Mouse (Mus musculus) liver, embryonic 15.5 days (tissue): ENCODE results near the gene Gm4881. TPM values are rescaled to one million over a fixed set of nuclear protein-coding genes. Genes with fewer than 3 reads are reported as not detected.
A peak's percentile ranks its signal among the peaks of the same experiment; 100 is the strongest.

Experiments used
- ATAC-seq: fragments of 200-750 bp; cut with Nextera tagmentation; 2 replicates; pipeline ENCODE4 v1.8.0; 2017; ENCODE audit warnings: moderate number of reproducible peaks, mild to moderate bottlenecking, moderate library complexity; ENCODE audit not compliant: insufficient read depth
- H3K27ac ChIP-seq: fragments of 300-500 bp; sonication (generic); replicated peaks from 2 replicates; pipeline ENCODE4 v1.5.1; 2015; ENCODE audit warnings: mild to moderate bottlenecking, inconsistent platforms
- H3K27me3 ChIP-seq: fragments of 300-500 bp; sonication (generic); 2 replicates; pipeline ENCODE4 v1.6.1; 2015; ENCODE audit warnings: mild to moderate bottlenecking, inconsistent platforms
- H3K36me3 ChIP-seq: fragments of 300-500 bp; sonication (generic); replicated peaks from 2 replicates; pipeline ENCODE4 v1.6.1; 2015; ENCODE audit warnings: moderate library complexity, mild to moderate bottlenecking, inconsistent platforms
- H3K4me1 ChIP-seq: fragments of 300-500 bp; sonication (generic); replicated peaks from 2 replicates; pipeline ENCODE4 v1.6.1; 2015; ENCODE audit warnings: inconsistent platforms
- H3K4me2 ChIP-seq: fragments of 300-500 bp; sonication (generic); 2 replicates; pipeline ENCODE4 v1.6.1; 2015; ENCODE audit warnings: moderate library complexity, mild to moderate bottlenecking, inconsistent platforms
- H3K4me3 ChIP-seq: fragments of 300-500 bp; sonication (generic); replicated peaks from 2 replicates; pipeline ENCODE4 v1.5.1; 2015; ENCODE audit warnings: mild to moderate bottlenecking, inconsistent platforms
- H3K9ac ChIP-seq: fragments of 300-500 bp; sonication (generic); 2 replicates; pipeline ENCODE4 v1.6.1; 2015; ENCODE audit warnings: moderate library complexity, mild to moderate bottlenecking, inconsistent platforms
- H3K9me3 ChIP-seq: fragments of 300-500 bp; sonication (generic); replicated peaks from 2 replicates; pipeline ENCODE4 v1.6.1; 2016; ENCODE audit warnings: inconsistent platforms
- WGBS: fragments of 180-500 bp; shearing (Covaris S2); methylation state at CpG from one replicate; pipeline ENCODE4 v1.1.7; 2015; ENCODE audit warnings: mixed read lengths; ENCODE audit not compliant: insufficient replicate concordance; 5-methylcytosine and 5-hydroxymethylcytosine counted together
- polyA plus RNA-seq: library from polyadenylated mRNA; unstranded; fragments of >200 nt; fragmentation: Nextera tagmentation; extraction: Ambion mirVana; gene quantifications from 2 replicates; pipeline ENCODE4 v1.2.1, GENCODE M21; 2015

Gene Gm4881
- not detected in 2 replicates for polyA plus RNA-seq

- peak within 1 kb of the TSS; percentile 18; the same call in 1 of the 2 replicates for H3K4me3 ChIP-seq
- no peak within 1 kb of the TSS for H3K27ac ChIP-seq
- ATAC-seq, result no peak
- H3K4me2 ChIP-seq, result peak within 1 kb of the TSS; percentile 39; the same call in 1 of the 2 replicates
- no peaks in the 10 kb centered on the region for H3K9me3 ChIP-seq
- no peak within 1 kb of the TSS for H3K9ac ChIP-seq
- H3K36me3 ChIP-seq, result no peaks in the 10 kb centered on the region
- H3K27me3 ChIP-seq, result peaks cover 99% of the 10 kb centered on the region
- 1% methylated on average over 72 of the region's 72 CpGs for WGBS
- H3K4me1 ChIP-seq, result peaks cover 8% of the 10 kb centered on the region
Observed at GRCm38 (mm10) chr7:24944257-24944950, at the start of gene Gm4881. TSS of gene Gm4881 (minus strand) at chr7:24944494.

DNA sequence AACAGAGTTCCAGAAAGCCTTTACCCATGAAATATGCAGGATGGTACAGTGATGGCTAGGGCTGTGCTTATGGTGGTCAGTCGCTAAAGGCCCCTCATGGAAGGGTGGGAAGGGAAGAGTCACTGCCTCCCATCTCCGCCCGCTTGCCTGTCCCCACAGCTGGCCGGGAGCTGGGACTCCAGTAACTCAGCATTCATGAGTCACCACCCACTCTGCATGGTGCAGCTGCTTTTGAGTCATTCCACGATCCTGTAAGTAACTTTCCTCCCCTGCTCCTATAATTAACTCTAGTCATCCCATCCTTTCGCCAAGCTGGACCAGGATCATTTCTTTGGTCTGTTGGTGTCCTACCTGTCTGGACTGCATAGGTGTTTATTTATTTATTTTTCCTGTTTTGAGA, 48.8 kb upstream of the Gm4881 start:
- Histone ChIP-seq H3K9ac (no peak overlapping the region), H3K4me2 (no peak overlapping the region), H3K4me1 (no peaks in the 10 kb centered on the region), H3K9me3 (no peaks in the 10 kb centered on the region), H3K27me3 (no peaks in the 10 kb centered on the region), H3K27ac (no peak overlapping the region), H3K36me3 (no peaks in the 10 kb centered on the region), H3K4me3 (no peak overlapping the region)
- no peak for ATAC-seq
- WGBS, result 56% methylated on average over 6 of the region's 6 CpGs

GRCm38 (mm10) chr7:24990478-24990877, 46.2 kb upstream of the Gm4881 start:
- Histone ChIP-seq H3K9ac (no peak overlapping the region), H3K27ac (no peak overlapping the region), H3K27me3 (no peaks in the 10 kb centered on the region), H3K36me3 (no peaks in the 10 kb centered on the region), H3K4me2 (no peak overlapping the region), H3K4me3 (no peak overlapping the region), H3K9me3 (no peaks in the 10 kb centered on the region), H3K4me1 (no peaks in the 10 kb centered on the region)
- no peak for ATAC-seq
- WGBS, result 62% methylated on average over 8 of the region's 8 CpGs

- ATAC-seq, result no peak
- no peak overlapping the region for H3K4me2 ChIP-seq
- H3K9me3 ChIP-seq, result no peaks in the 10 kb centered on the region
- H3K27me3 ChIP-seq, result no peaks in the 10 kb centered on the region
- no peak overlapping the region for H3K27ac ChIP-seq
- no peaks in the 10 kb centered on the region for H3K36me3 ChIP-seq
- H3K9ac ChIP-seq, result no peak overlapping the region
- H3K4me3 ChIP-seq, result no peak overlapping the region
- no peaks in the 10 kb centered on the region for H3K4me1 ChIP-seq
- WGBS, result 51% methylated on average over 14 of the region's 14 CpGs
Observed at GRCm38 (mm10) chr7:24987941-24988340, 43.6 kb upstream of the Gm4881 start.

DNA sequence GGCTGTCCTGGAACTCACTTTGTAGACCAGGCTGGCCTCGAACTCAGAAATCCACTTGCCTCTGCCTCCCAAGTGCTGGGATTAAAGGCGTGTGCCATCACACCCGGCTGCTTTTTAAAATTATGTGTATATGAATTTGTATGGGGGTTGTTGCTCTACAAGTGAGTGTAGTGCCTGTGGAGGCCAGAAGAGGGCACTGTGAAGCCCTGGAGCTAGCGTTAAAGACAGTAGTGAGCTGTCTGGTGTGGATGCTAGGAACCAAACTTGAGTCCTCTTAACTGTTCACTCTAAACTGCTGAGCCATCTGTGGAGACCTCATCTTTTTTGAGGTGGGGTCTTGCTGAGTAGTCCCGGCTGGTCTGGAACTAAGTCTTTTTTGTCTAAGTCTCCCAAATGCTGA, 41.5 kb upstream of the Gm4881 start:
- no peak for ATAC-seq
- no peaks in the 10 kb centered on the region for H3K36me3 ChIP-seq
- H3K9me3 ChIP-seq, result no peaks in the 10 kb centered on the region
- no peaks in the 10 kb centered on the region for H3K27me3 ChIP-seq
- no peak overlapping the region for H3K27ac ChIP-seq
- 61% methylated on average over 5 of the region's 5 CpGs for WGBS
- H3K4me1 ChIP-seq, result no peaks in the 10 kb centered on the region
- H3K4me3 ChIP-seq, result no peak overlapping the region
- no peak overlapping the region for H3K9ac ChIP-seq
- no peak overlapping the region for H3K4me2 ChIP-seq

- Histone ChIP-seq H3K27ac (no peak overlapping the region), H3K36me3 (no peaks in the 10 kb centered on the region), H3K9me3 (no peaks in the 10 kb centered on the region), H3K27me3 (no peaks in the 10 kb centered on the region), H3K9ac (no peak overlapping the region), H3K4me3 (no peak overlapping the region), H3K4me2 (no peak overlapping the region), H3K4me1 (no peaks in the 10 kb centered on the region)
- 70% methylated on average over 2 of the region's 2 CpGs for WGBS
- no peak for ATAC-seq
Observed at GRCm38 (mm10) chr7:24984307-24984706, 40.0 kb upstream of the Gm4881 start.

GRCm38 (mm10) chr7:24983396-24983795, 39.1 kb upstream of the Gm4881 start:
- no peak overlapping the region for H3K9ac ChIP-seq
- no peaks in the 10 kb centered on the region for H3K36me3 ChIP-seq
- no peak overlapping the region for H3K4me2 ChIP-seq
- no peak overlapping the region for H3K4me3 ChIP-seq
- no peak for ATAC-seq
- H3K9me3 ChIP-seq, result no peaks in the 10 kb centered on the region
- H3K27ac ChIP-seq, result no peak overlapping the region
- H3K27me3 ChIP-seq, result no peaks in the 10 kb centered on the region
- H3K4me1 ChIP-seq, result no peaks in the 10 kb centered on the region
- WGBS, result 55% methylated on average over 5 of the region's 5 CpGs

GRCm38 (mm10) chr7:24980439-24980838, 36.1 kb upstream of the Gm4881 start:
- WGBS, result 61% methylated on average over 7 of the region's 7 CpGs
- H3K4me3 ChIP-seq, result no peak overlapping the region
- no peak for ATAC-seq

GRCm38 (mm10) chr7:24978781-24979180, 34.5 kb upstream of the Gm4881 start:
- no peak overlapping the region for H3K27ac ChIP-seq
- no peak overlapping the region for H3K4me3 ChIP-seq
- no peak for ATAC-seq
- 17% methylated on average over 7 of the region's 7 CpGs for WGBS
- no peak overlapping the region for H3K9ac ChIP-seq
- H3K4me1 ChIP-seq, result 0 out of 2 replicates have a peak, but pooled peaks cover 6% of the 10 kb centered on the region
- no peaks in the 10 kb centered on the region for H3K27me3 ChIP-seq
- no peaks in the 10 kb centered on the region for H3K36me3 ChIP-seq
- H3K4me2 ChIP-seq, result no peak overlapping the region
- no peaks in the 10 kb centered on the region for H3K9me3 ChIP-seq

More at GRCm38 (mm10) chr7:24980439-24980838, 36.1 kb upstream of the Gm4881 start:
- H3K4me1 ChIP-seq, result no peaks in the 10 kb centered on the region
- H3K4me2 ChIP-seq, result no peak overlapping the region
- no peak overlapping the region for H3K9ac ChIP-seq
- no peaks in the 10 kb centered on the region for H3K36me3 ChIP-seq
- no peaks in the 10 kb centered on the region for H3K9me3 ChIP-seq
- no peak overlapping the region for H3K27ac ChIP-seq
- no peaks in the 10 kb centered on the region for H3K27me3 ChIP-seq

DNA sequence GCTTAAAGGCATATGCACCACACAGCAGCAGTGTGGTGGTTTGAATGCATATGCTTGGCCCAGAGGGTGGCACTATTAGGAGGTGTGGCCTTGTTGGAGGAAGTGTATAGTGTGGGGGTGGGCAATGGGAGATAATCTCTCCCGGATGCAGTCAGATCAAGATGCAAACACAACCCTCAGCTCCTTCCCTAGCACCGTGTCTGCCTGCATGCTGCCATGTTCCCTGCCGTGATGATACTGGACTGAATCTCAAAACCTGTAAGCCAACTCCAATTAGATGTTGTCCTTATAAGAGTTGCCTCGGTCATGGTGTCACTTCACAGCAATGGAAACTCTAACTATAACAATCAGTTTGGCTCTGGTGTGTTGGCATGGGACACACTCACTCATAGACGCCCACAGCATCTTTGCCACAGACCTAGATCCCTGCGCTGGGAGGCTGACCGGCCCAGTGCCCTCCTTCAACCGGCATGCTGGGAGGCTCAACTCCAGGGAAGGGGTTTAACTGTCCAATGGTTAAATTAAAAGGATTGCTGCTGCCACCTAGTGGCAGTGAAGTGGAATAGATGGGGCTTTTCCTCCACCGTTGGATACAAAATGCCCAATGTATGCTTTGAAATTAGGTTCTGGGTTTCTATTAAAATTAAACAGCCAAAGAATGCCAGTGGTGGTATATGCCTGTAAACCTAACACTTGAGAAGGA, 30.8 kb upstream of the Gm4881 start:
- ATAC-seq, result no peak
- Histone ChIP-seq H3K36me3 (no peaks in the 10 kb centered on the region), H3K4me1 (peaks cover 30% of the 10 kb centered on the region), H3K27ac (no peak overlapping the region), H3K4me2 (peak overlapping the region; percentile 25; the same call in 1 of the 2 replicates), H3K9ac (no peak overlapping the region), H3K9me3 (no peaks in the 10 kb centered on the region), H3K4me3 (no peak overlapping the region), H3K27me3 (no peaks in the 10 kb centered on the region)
- WGBS, result 18% methylated on average over 9 of the region's 9 CpGs

GRCm38 (mm10) chr7:24973902-24974301, 29.6 kb upstream of the Gm4881 start:
- no peak overlapping the region for H3K9ac ChIP-seq
- H3K27ac ChIP-seq, result no peak overlapping the region
- peaks cover 30% of the 10 kb centered on the region for H3K4me1 ChIP-seq
- H3K4me2 ChIP-seq, result no peak overlapping the region
- peaks cover 7% of the 10 kb centered on the region; the same call in 1 of the 2 replicates for H3K36me3 ChIP-seq
- no peaks in the 10 kb centered on the region for H3K9me3 ChIP-seq
- no peak overlapping the region for H3K4me3 ChIP-seq
- ATAC-seq, result no peak
- 60% methylated on average over 5 of the region's 5 CpGs for WGBS
- H3K27me3 ChIP-seq, result no peaks in the 10 kb centered on the region
